Mouse (Mus musculus) midbrain, embryonic 14.5 days (tissue): Measurements from ENCODE around the gene Nsd1. TPM values are rescaled to one million over a fixed set of nuclear protein-coding genes. Genes with fewer than 3 reads are reported as not detected.
A peak's percentile ranks its signal among the peaks of the same experiment; 100 is the strongest.

Experiments used
- ATAC-seq: fragments of 200-750 bp; cut with Nextera tagmentation; 2 replicates; pipeline ENCODE4 v1.8.0; 2017; ENCODE audit warnings: moderate number of reproducible peaks, moderate library complexity; ENCODE audit not compliant: low FRiP score, low TSS enrichment
- DNase-seq: peaks from one replicate; pipeline ENCODE4 v3.0.0-alpha.2; 2015
- H3K27ac ChIP-seq: fragments of 300-500 bp; sonication (generic); replicated peaks from 2 replicates; pipeline ENCODE4 v1.5.1; 2014; ENCODE audit warnings: mild to moderate bottlenecking, low read depth, low read length, moderate library complexity
- H3K27me3 ChIP-seq: fragments of 300-500 bp; sonication (generic); 2 replicates; pipeline ENCODE4 v1.6.1; 2014; ENCODE audit warnings: low read length, control low read depth, mixed read lengths; ENCODE audit not compliant: control insufficient read depth, insufficient read depth
- H3K36me3 ChIP-seq: fragments of 300-500 bp; sonication (generic); 2 replicates; pipeline ENCODE4 v1.6.1; 2014; ENCODE audit warnings: low read length, control low read depth; ENCODE audit not compliant: control insufficient read depth, insufficient read depth
- H3K4me1 ChIP-seq: fragments of 300-500 bp; sonication (generic); 2 replicates; pipeline ENCODE4 v1.6.1; 2014; ENCODE audit warnings: mild to moderate bottlenecking, antibody characterized with exemption, low read length, control low read depth; ENCODE audit not compliant: control insufficient read depth, insufficient read depth
- H3K4me2 ChIP-seq: fragments of 300-500 bp; sonication (generic); 2 replicates; pipeline ENCODE4 v1.6.1; 2014; ENCODE audit warnings: mild to moderate bottlenecking, low read length, moderate library complexity
- H3K4me3 ChIP-seq: fragments of 300-500 bp; sonication (generic); replicated peaks from 2 replicates; pipeline ENCODE4 v1.5.1; 2014; ENCODE audit warnings: low read depth, low read length
- H3K9ac ChIP-seq: fragments of 300-500 bp; sonication (generic); replicated peaks from 2 replicates; pipeline ENCODE4 v1.6.1; 2014; ENCODE audit warnings: mild to moderate bottlenecking, low read length, moderate library complexity
- H3K9me3 ChIP-seq: fragments of 300-500 bp; sonication (generic); 2 replicates; pipeline ENCODE4 v1.6.1; 2016; ENCODE audit warnings: low read length, control low read depth, mixed read lengths; ENCODE audit not compliant: control insufficient read depth
- WGBS: fragments of 180-500 bp; shearing (Covaris S2); extraction: QIAGEN DNeasy Blood & Tissue Kit; methylation state at CpG from one replicate; pipeline ENCODE4 v1.1.7; 2014; 5-methylcytosine and 5-hydroxymethylcytosine counted together
- polyA plus RNA-seq: library from polyadenylated mRNA; unstranded; fragments of >200 nt; fragmentation: Nextera tagmentation; extraction: Ambion mirVana; gene quantifications from 2 replicates; pipeline ENCODE4 v1.2.1, GENCODE M21; 2014

The Nsd1 gene
- polyA plus RNA-seq, result 72.6 and 76.6 TPM in 2 replicates

DNA sequence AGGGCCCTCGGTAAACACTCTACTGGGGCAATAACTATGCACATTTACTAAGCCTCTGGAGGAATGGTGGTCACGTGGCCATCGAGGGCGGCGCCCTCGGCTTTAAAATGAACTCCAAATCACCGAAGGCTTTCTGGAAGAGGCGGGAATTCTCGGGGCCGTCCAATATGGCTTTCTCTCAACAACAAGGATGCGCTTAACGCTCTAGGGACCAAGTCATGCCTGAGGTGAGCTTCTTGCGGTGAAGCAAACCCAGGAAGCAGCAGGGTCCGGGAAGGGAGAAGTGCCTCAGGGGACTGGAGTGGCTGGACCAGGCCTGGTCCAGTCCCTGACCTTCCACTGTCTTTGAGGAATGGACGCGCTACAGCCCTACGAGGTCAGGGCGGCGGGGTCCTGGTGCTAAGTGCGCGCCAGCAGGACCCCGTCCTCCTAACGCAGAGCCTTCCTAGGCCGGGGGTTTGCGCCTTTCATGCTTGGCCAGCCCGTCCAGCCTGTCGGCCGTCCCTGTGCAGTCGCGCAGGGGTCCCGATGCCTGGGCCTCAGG is at the start of gene Nsd1:
Gene Nsd1, plus strand, starts transcription at position 134 of the 544 bp plus-strand sequence.
- Histone ChIP-seq H3K4me1 (peaks cover 27% of the 10 kb centered on the region), H3K27ac (peak within 1 kb of the TSS; percentile 97), H3K9ac (peak within 1 kb of the TSS; percentile 94), H3K36me3 (peaks cover 15% of the 10 kb centered on the region), H3K4me3 (peak within 1 kb of the TSS; percentile 79), H3K9me3 (no peaks in the 10 kb centered on the region), H3K4me2 (peak within 1 kb of the TSS; percentile 90), H3K27me3 (no peaks in the 10 kb centered on the region)
- ATAC-seq (peak; percentile 25; the same call in 1 of the 2 replicates), DNase-seq (peak; percentile 41)
- 15% methylated on average over 31 of the region's 31 CpGs for WGBS

DNA sequence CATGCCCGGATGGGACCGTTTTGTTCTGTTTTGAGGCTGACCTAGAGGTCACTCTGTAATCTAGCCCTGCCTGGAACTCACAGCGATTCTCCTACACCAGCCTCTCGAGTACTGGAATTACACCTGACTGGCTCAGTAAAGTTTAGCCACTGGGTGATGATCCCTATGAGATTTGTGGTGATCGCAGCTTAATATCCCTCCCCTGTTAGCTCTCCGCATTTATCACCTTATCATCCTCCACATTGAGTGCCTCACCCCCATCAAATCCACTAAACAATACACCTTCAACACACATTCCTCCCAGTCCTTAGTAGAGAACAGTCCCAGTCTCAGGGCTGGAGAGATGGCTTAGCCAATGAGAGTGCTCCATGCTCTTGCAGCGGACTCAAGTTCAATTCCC is 47.2 kb upstream of the Nsd1 start:
- no peak overlapping the region for H3K9ac ChIP-seq
- DNase-seq, result no peak

DNA sequence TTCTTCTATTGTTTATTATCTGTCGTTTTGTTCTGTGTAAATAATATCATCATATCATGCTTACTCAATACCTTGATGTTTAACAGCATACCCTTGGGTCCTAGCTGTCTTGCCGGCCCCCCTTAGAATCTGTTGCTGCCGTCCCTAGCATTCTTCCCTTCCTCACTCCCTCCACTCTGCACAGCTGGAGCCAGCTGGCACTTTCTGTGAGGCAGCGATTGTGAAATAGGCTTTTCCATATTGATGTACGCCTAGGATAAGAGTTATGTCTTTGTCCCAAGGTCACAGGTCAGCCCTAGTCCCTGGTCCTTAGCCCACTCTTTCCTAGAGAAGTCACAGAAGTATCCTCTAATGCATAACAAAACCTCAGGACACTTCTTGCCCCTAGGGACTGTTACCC is 46.0 kb upstream of the Nsd1 start:
- 49% methylated on average over 5 of the region's 5 CpGs for WGBS
- DNase-seq, result no peak

More for the DNA sequence above, 47.2 kb upstream of the Nsd1 start:
- no peaks in the 10 kb centered on the region for H3K4me1 ChIP-seq
- WGBS, result 63% methylated on average over 7 of the region's 7 CpGs
- no peak overlapping the region for H3K4me2 ChIP-seq
- no peak for ATAC-seq
- H3K9me3 ChIP-seq, result no peaks in the 10 kb centered on the region
- no peak overlapping the region for H3K4me3 ChIP-seq
- no peaks in the 10 kb centered on the region for H3K27me3 ChIP-seq
- H3K36me3 ChIP-seq, result no peaks in the 10 kb centered on the region
- no peak overlapping the region for H3K27ac ChIP-seq

DNA sequence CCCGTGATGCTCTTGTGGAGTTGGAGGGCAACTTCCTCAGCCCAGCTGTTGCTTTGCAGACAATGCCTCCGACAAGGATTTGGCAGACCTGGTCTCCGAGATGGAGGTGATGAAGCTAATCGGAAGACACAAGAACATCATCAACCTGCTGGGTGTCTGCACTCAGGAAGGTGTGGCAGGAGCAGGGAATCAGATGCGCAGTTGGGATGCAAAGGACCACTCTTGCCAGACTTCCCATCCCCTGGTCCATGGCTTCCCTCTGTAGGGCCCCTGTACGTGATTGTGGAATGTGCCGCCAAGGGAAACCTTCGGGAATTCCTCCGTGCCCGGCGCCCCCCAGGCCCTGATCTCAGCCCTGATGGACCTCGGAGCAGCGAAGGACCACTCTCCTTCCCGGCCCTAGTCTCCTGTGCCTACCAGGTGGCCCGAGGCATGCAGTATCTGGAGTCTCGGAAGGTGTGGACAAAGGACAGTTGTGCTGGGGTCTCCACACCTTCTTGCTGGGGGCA is 43.7 kb upstream of the Nsd1 start:
- peaks cover 10% of the 10 kb centered on the region for H3K4me1 ChIP-seq
- DNase-seq, result no peak
- no peak overlapping the region for H3K4me2 ChIP-seq
- H3K4me3 ChIP-seq, result no peak overlapping the region
- 91% methylated on average over 16 of the region's 16 CpGs for WGBS
- H3K27ac ChIP-seq, result no peak overlapping the region
- no peak for ATAC-seq
- H3K9ac ChIP-seq, result no peak overlapping the region
- H3K27me3 ChIP-seq, result no peaks in the 10 kb centered on the region
- no peaks in the 10 kb centered on the region for H3K9me3 ChIP-seq
- no peaks in the 10 kb centered on the region for H3K36me3 ChIP-seq

More for the DNA sequence above, 46.0 kb upstream of the Nsd1 start:
- Histone ChIP-seq H3K27me3 (no peaks in the 10 kb centered on the region), H3K9ac (no peak overlapping the region), H3K4me1 (0 out of 2 replicates have a peak, but pooled peaks cover 2% of the 10 kb centered on the region), H3K9me3 (no peaks in the 10 kb centered on the region), H3K4me2 (no peak overlapping the region), H3K4me3 (no peak overlapping the region), H3K27ac (no peak overlapping the region), H3K36me3 (no peaks in the 10 kb centered on the region)
- ATAC-seq, result no peak

DNA sequence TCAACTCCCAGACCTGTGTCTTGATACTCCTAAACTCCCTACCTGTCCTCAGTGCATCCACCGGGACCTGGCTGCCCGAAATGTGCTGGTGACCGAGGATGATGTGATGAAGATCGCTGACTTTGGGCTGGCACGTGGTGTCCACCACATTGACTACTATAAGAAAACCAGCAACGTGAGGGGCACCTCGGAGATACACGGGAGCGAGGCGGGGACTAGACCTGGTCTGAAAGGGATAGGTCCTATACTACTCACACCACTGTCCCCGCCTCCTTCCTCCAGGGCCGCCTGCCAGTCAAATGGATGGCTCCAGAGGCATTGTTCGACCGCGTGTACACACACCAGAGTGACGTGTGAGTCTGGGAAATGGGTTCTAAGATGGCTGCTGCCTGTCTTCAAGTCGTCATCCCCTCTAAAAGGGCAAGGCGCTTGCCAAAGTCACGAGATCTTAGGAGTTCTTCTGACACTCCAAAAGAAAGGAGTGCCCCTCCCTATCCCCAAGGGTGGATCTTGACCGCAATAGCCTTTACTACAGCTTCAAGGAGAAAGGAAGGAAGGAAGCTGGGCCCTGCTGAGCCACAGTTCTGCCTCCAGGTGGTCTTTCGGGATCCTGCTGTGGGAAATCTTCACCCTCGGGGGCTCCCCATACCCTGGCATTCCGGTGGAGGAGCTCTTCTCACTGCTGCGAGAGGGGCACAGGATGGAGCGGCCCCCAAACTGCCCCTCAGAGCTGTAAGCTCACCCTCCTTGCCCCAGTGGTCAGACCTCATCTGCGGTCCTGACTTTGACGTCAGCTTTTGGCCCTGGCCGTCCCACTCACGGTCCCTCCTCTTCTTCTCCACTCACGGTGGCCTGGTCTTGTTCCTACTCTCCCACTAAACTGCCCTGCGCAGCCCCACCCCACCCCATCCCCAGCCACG is 42.5 kb upstream of the Nsd1 start:
- no peak for DNase-seq
- 91% methylated on average over 32 of the region's 32 CpGs for WGBS
- no peak overlapping the region for H3K4me2 ChIP-seq
- H3K4me3 ChIP-seq, result no peak overlapping the region
- H3K27ac ChIP-seq, result no peak overlapping the region
- peaks cover 21% of the 10 kb centered on the region for H3K4me1 ChIP-seq
- no peaks in the 10 kb centered on the region for H3K36me3 ChIP-seq
- no peaks in the 10 kb centered on the region for H3K9me3 ChIP-seq
- no peaks in the 10 kb centered on the region for H3K27me3 ChIP-seq
- no peak overlapping the region for H3K9ac ChIP-seq
- ATAC-seq, result no peak

DNA sequence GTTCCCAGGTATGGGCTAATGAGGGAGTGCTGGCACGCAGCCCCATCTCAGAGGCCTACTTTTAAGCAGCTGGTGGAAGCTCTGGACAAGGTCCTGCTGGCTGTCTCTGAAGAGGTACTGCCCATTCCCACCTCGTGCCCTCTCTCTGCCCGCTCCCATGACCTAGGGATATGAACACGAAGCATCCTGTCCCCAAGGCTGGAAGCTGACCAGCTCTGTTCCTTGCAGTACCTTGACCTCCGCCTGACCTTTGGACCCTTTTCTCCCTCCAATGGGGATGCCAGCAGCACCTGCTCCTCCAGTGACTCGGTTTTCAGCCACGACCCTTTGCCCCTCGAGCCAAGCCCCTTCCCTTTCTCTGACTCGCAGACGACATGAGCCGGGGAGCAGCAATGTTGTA is 41.8 kb upstream of the Nsd1 start:
- 85% methylated on average over 11 of the region's 11 CpGs for WGBS
- Histone ChIP-seq H3K9me3 (no peaks in the 10 kb centered on the region), H3K27me3 (no peaks in the 10 kb centered on the region), H3K4me2 (no peak overlapping the region), H3K36me3 (no peaks in the 10 kb centered on the region), H3K9ac (no peak overlapping the region), H3K27ac (no peak overlapping the region), H3K4me1 (peaks cover 25% of the 10 kb centered on the region), H3K4me3 (no peak overlapping the region)
- ATAC-seq (no peak), DNase-seq (no peak)

DNA sequence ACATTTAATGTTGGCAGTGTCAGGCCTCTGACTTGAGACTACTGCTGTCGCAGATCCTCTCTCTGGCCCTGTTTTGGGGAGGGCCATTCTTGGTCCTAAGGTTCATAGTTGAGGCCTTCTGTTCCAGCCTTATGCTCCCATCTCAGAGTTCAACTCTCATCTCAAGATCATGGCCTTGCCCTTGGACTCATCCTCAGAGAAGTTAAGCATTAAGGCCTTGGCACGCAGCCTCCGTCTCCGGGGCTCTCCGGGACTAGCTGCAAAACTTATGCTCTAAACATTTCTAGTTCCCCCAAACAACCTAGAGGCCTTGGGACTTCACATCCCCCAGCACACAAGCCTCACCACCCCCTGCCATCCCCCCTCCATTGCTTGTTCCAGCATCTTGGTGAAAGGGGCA is 41.3 kb upstream of the Nsd1 start:
- Histone ChIP-seq H3K36me3 (no peaks in the 10 kb centered on the region), H3K4me1 (peaks cover 25% of the 10 kb centered on the region), H3K27ac (peak overlapping the region; percentile 32; the same call in 1 of the 2 replicates), H3K4me2 (no peak overlapping the region), H3K27me3 (no peaks in the 10 kb centered on the region), H3K9me3 (no peaks in the 10 kb centered on the region), H3K9ac (no peak overlapping the region), H3K4me3 (no peak overlapping the region)
- no peak for ATAC-seq
- 96% methylated on average over 5 of the region's 5 CpGs for WGBS
- no peak for DNase-seq

DNA sequence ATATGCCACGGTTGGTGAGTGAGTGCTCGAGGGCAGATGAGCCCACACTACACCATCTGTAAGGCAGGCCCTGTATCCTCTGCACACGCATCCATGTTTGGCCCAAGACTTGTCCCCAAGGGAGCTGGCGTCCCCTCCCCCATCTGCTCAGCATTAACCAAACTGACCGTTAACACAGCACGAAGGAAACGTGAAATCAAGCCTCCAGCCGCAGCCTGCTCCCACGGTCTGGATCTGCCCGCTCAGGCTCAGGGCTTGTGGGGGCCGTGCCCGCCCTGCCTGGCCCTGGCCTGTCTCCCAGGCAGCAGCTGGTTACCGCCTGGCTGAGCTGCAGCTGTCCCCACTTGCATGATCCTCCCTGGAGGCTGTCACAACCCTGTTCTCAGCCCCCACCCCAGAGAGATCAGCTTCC is 40.6 kb upstream of the Nsd1 start:
- Histone ChIP-seq H3K4me3 (no peak overlapping the region), H3K9me3 (no peaks in the 10 kb centered on the region), H3K27ac (peak overlapping the region; percentile 32), H3K36me3 (no peaks in the 10 kb centered on the region), H3K4me2 (no peak overlapping the region), H3K27me3 (no peaks in the 10 kb centered on the region), H3K4me1 (peaks cover 25% of the 10 kb centered on the region), H3K9ac (no peak overlapping the region)
- DNase-seq (peak; percentile 68), ATAC-seq (peak; percentile 81)
- 26% methylated on average over 13 of the region's 13 CpGs for WGBS
